Mouse (Mus musculus) cortical plate, adult 2 months (tissue): ENCODE measurements around the gene Vdac1.

Experiments
- CTCF ChIP-seq: fragments of 200-500 bp; IDR thresholded peaks from 2 replicates; pipeline ENCODE4 v1.5.1; 2011; ENCODE audit warnings: mild to moderate bottlenecking, control low read depth, low read length; ENCODE audit not compliant: insufficient read depth; ENCODE audit errors: extremely low read depth
- POLR2A ChIP-seq: fragments of 200-500 bp; IDR thresholded peaks from 2 replicates; pipeline ENCODE4 v1.6.1; 2011; ENCODE audit warnings: mild to moderate bottlenecking, low read length, control low read depth; ENCODE audit not compliant: insufficient read depth; ENCODE audit errors: extremely low read depth

GRCm38 (mm10) chr11:52346635-52347005 is 14.0 kb upstream of the Vdac1 start:
- TF ChIP-seq POLR2A (no peak), CTCF (no peak)
